Mouse (Mus musculus) limb, embryonic 14.5 days (tissue): ENCODE results near the gene Tmem45a2. TPM values are rescaled to one million over a fixed set of nuclear protein-coding genes. Genes with fewer than 3 reads are reported as not detected.

Experiments used
- ATAC-seq: fragments of 200-750 bp; cut with Nextera tagmentation; 2 replicates; pipeline ENCODE4 v1.8.0; 2017; ENCODE audit warnings: low read depth, moderate number of reproducible peaks, moderate TSS enrichment; ENCODE audit not compliant: low FRiP score
- DNase-seq: peaks from one replicate; pipeline ENCODE4 v3.0.0-alpha.2; 2015; ENCODE audit warnings: low spot score
- H3K27ac ChIP-seq: fragments of 300-500 bp; sonication (generic); replicated peaks from 2 replicates; pipeline ENCODE4 v1.5.1; 2014; ENCODE audit warnings: low read depth, mild to moderate bottlenecking, low read length, moderate library complexity, mixed read lengths
- H3K27me3 ChIP-seq: fragments of 300-500 bp; sonication (generic); 2 replicates; pipeline ENCODE4 v1.6.1; 2014; ENCODE audit warnings: low read length, mixed read lengths; ENCODE audit not compliant: control insufficient read depth, insufficient read depth
- H3K36me3 ChIP-seq: fragments of 300-500 bp; sonication (generic); 2 replicates; pipeline ENCODE4 v1.6.1; 2014; ENCODE audit warnings: mild to moderate bottlenecking, low read length, moderate library complexity, mixed read lengths; ENCODE audit not compliant: control insufficient read depth, insufficient read depth
- H3K4me1 ChIP-seq: fragments of 300-500 bp; sonication (generic); 2 replicates; pipeline ENCODE4 v1.6.1; 2014; ENCODE audit warnings: antibody characterized with exemption, low read length, mixed read lengths; ENCODE audit not compliant: control insufficient read depth, insufficient read depth
- H3K4me2 ChIP-seq: fragments of 300-500 bp; sonication (generic); replicated peaks from 2 replicates; pipeline ENCODE4 v1.6.1; 2014; ENCODE audit warnings: low read depth, mild to moderate bottlenecking, low read length, moderate library complexity; ENCODE audit not compliant: severe bottlenecking
- H3K4me3 ChIP-seq: fragments of 300-500 bp; sonication (generic); replicated peaks from 2 replicates; pipeline ENCODE4 v1.5.1; 2014; ENCODE audit warnings: low read length
- H3K9ac ChIP-seq: fragments of 300-500 bp; sonication (generic); 2 replicates; pipeline ENCODE4 v1.6.1; 2014; ENCODE audit warnings: mild to moderate bottlenecking, low read depth, low read length, moderate library complexity; ENCODE audit not compliant: severe bottlenecking
- H3K9me3 ChIP-seq: fragments of 300-500 bp; sonication (generic); 2 replicates; pipeline ENCODE4 v1.6.1; 2016; ENCODE audit warnings: low read length; ENCODE audit not compliant: control insufficient read depth
- POLR2A ChIP-seq: fragments of 200-500 bp; IDR thresholded peaks from 2 replicates; pipeline ENCODE4 v1.8.0; 2012; ENCODE audit warnings: inconsistent platforms, mild to moderate bottlenecking, moderate library complexity, borderline replicate concordance; ENCODE audit not compliant: insufficient read depth, insufficient read length; ENCODE audit errors: extremely low read depth
- WGBS: fragments of 180-500 bp; shearing (Covaris S2); extraction: QIAGEN DNeasy Blood & Tissue Kit; methylation state at CpG from one replicate; pipeline ENCODE4 v1.1.7; 2014; 5-methylcytosine and 5-hydroxymethylcytosine counted together
- polyA plus RNA-seq, 2 experiments: library from polyadenylated mRNA; depleted of rRNA in 1 of 2; stranded (reverse) in 1 of 2; unstranded in 1 of 2; fragments of >200 nt; fragmentation: Nextera tagmentation in 1 of 2; extraction: Ambion mirVana in 1 of 2; gene quantifications; 2 replicates each; pipeline versions ENCODE4 v1.2.1 to v1.2.3; 2012 to 2014

Tmem45a2 gene
- polyA plus RNA-seq, 2 experiments = not detected

DNA sequence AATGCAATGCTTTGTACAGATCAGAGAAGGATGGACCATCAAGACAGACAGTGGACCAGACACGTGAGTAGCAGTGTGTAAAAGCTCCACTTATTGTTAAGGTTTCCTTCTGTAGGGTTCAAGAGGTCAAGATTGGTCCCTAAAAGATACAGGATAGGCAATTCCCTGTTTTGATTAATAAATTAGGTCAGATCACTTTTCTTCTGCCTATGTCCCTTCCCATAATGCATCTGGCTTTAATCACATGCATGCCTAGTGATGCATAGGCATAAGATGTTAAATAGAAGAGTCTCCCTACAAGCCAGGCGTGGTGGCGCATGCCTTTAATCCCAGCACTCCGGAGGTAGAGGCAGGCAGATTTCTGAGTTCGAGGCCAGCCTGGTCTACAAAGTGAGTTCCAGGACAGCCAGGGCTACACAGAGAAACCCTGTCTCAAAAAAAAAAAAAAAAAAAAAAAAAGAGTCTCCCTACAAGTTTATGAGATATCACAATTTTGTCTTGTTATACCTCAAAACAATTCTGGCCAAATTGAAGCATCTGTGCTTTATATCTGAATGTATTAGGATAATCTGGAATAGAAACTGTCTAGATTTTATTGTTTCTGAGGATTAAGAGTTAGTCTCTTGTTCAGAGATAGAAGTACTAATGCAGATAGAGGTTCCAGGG is 28.5 kb upstream of the Tmem45a2 start:
- WGBS = 69% methylated on average over 5 of the region's 5 CpGs
- no peak overlapping the region for H3K4me2 ChIP-seq
- H3K9ac ChIP-seq = no peak overlapping the region
- H3K27me3 ChIP-seq = no peaks in the 10 kb centered on the region
- no peaks in the 10 kb centered on the region for H3K36me3 ChIP-seq
- no peaks in the 10 kb centered on the region for H3K9me3 ChIP-seq
- no peak for TF ChIP-seq POLR2A
- ATAC-seq = no peak
- H3K4me1 ChIP-seq = no peaks in the 10 kb centered on the region
- no peak overlapping the region for H3K27ac ChIP-seq
- DNase-seq = no peak
- no peak overlapping the region for H3K4me3 ChIP-seq

DNA sequence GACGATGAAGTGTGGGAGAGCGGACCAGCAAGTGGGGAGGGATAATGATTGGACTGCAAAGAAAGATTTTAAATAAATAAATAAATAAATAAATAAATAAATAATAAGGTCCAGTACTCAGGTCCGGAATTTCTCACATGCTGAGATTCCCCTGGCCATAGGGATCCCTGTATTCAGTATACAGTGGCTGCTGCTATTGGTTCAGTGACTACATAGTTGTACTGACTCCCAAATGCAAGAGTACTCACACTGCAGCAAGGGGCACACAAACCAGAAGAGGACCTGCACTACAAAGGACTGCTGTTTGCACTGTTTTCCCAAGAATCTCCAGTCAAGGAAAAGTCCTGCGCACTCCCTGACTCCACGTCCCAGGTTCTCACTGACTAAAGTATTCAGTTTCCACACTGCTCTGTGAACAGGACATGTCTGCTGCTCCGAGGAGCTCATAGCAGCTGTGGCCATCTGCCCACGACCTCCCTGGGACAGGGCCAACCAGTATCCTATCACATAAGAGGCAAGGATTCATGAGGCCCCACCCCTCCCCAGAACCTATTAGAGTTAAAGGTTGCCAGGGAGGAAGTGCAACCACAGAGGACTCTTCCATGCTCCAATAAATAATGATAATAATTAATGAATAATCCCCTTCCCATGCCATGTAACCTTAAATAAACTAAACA is 27.4 kb upstream of the Tmem45a2 start:
- Histone ChIP-seq H3K36me3 (no peaks in the 10 kb centered on the region), H3K9me3 (no peaks in the 10 kb centered on the region), H3K4me2 (no peak overlapping the region), H3K4me3 (no peak overlapping the region), H3K27me3 (no peaks in the 10 kb centered on the region), H3K4me1 (no peaks in the 10 kb centered on the region), H3K27ac (no peak overlapping the region), H3K9ac (no peak overlapping the region)
- 66% methylated on average over 7 of the region's 7 CpGs for WGBS
- no peak; the same call in 1 of the 2 replicates for ATAC-seq
- no peak for TF ChIP-seq POLR2A
- DNase-seq = no peak

GRCm38 (mm10) chr16:57092911-57093605 is 21.9 kb upstream of the Tmem45a2 start:
- Histone ChIP-seq H3K4me1 (no peaks in the 10 kb centered on the region), H3K9me3 (no peaks in the 10 kb centered on the region), H3K4me3 (no peak overlapping the region), H3K9ac (no peak overlapping the region), H3K36me3 (no peaks in the 10 kb centered on the region), H3K27me3 (no peaks in the 10 kb centered on the region), H3K27ac (no peak overlapping the region), H3K4me2 (no peak overlapping the region)
- DNase-seq (no peak), ATAC-seq (no peak)
- 69% methylated on average over 6 of the region's 6 CpGs for WGBS
- TF ChIP-seq POLR2A = no peak

GRCm38 (mm10) chr16:57092460-57092859 is 21.3 kb upstream of the Tmem45a2 start:
- 47% methylated on average over 4 of the region's 4 CpGs for WGBS
- no peak overlapping the region for H3K27ac ChIP-seq
- H3K9me3 ChIP-seq = no peaks in the 10 kb centered on the region

GRCm38 (mm10) chr16:57079577-57079976 is 8.4 kb upstream of the Tmem45a2 start:
- Histone ChIP-seq H3K9ac (no peak overlapping the region), H3K27me3 (no peaks in the 10 kb centered on the region), H3K9me3 (no peaks in the 10 kb centered on the region), H3K36me3 (no peaks in the 10 kb centered on the region), H3K4me1 (no peaks in the 10 kb centered on the region), H3K4me2 (no peak overlapping the region), H3K4me3 (no peak overlapping the region), H3K27ac (no peak overlapping the region)
- DNase-seq (no peak), ATAC-seq (no peak)
- WGBS = 74% methylated on average over 4 of the region's 4 CpGs
- no peak for TF ChIP-seq POLR2A

More at GRCm38 (mm10) chr16:57092460-57092859, 21.3 kb upstream of the Tmem45a2 start:
- no peaks in the 10 kb centered on the region for H3K36me3 ChIP-seq
- no peak overlapping the region for H3K9ac ChIP-seq
- H3K27me3 ChIP-seq = no peaks in the 10 kb centered on the region
- no peaks in the 10 kb centered on the region for H3K4me1 ChIP-seq
- TF ChIP-seq POLR2A = no peak
- ATAC-seq (no peak), DNase-seq (peak; percentile 75)
- no peak overlapping the region for H3K4me3 ChIP-seq
- H3K4me2 ChIP-seq = no peak overlapping the region
